Mouse (Mus musculus) hindbrain, embryonic 11.5 days (tissue): ENCODE results near the gene Arhgap6. TPM values are rescaled to one million over a fixed set of nuclear protein-coding genes. Genes with fewer than 3 reads are reported as not detected.

Experiments
- ATAC-seq: fragments of 200-750 bp; cut with Nextera tagmentation; 2 replicates; pipeline ENCODE4 v1.8.0; 2017; ENCODE audit warnings: mild to moderate bottlenecking, moderate TSS enrichment, moderate library complexity; ENCODE audit not compliant: low FRiP score
- DNase-seq: peaks from one replicate; pipeline ENCODE4 v3.0.0-alpha.2; 2015; ENCODE audit warnings: low spot score
- H3K27ac ChIP-seq: fragments of 300-500 bp; sonication (generic); 2 replicates; pipeline ENCODE4 v1.5.1; 2014; ENCODE audit warnings: mild to moderate bottlenecking, low read depth, low read length
- H3K27me3 ChIP-seq: fragments of 300-500 bp; sonication (generic); 2 replicates; pipeline ENCODE4 v1.6.1; 2014; ENCODE audit warnings: mild to moderate bottlenecking, low read length, moderate library complexity, mixed read lengths; ENCODE audit not compliant: control insufficient read depth, insufficient read depth
- H3K36me3 ChIP-seq: fragments of 300-500 bp; sonication (generic); 2 replicates; pipeline ENCODE4 v1.6.1; 2014; ENCODE audit warnings: mild to moderate bottlenecking, low read length, moderate library complexity, mixed read lengths; ENCODE audit not compliant: control insufficient read depth, insufficient read depth
- H3K4me1 ChIP-seq: fragments of 300-500 bp; sonication (generic); replicated peaks from 2 replicates; pipeline ENCODE4 v1.6.1; 2014; ENCODE audit warnings: low read length, mixed read lengths; ENCODE audit not compliant: control insufficient read depth, insufficient read depth
- H3K4me2 ChIP-seq: fragments of 300-500 bp; sonication (generic); replicated peaks from 2 replicates; pipeline ENCODE4 v1.6.1; 2014; ENCODE audit warnings: mild to moderate bottlenecking, low read depth, low read length
- H3K4me3 ChIP-seq: fragments of 300-500 bp; sonication (generic); 2 replicates; pipeline ENCODE4 v1.5.1; 2014; ENCODE audit warnings: low read depth, low read length
- H3K9ac ChIP-seq: fragments of 300-500 bp; sonication (generic); 2 replicates; pipeline ENCODE4 v1.6.1; 2014; ENCODE audit warnings: low read depth, low read length
- H3K9me3 ChIP-seq: fragments of 300-500 bp; sonication (generic); 2 replicates; pipeline ENCODE4 v1.6.1; 2016; ENCODE audit warnings: low read length; ENCODE audit not compliant: control insufficient read depth
- whole genome bisulfite sequencing: fragments of 180-500 bp; shearing (Covaris S2); extraction: QIAGEN DNeasy Blood & Tissue Kit; methylation state at CpG from one replicate; pipeline ENCODE4 v1.1.7; 2014; 5-methylcytosine and 5-hydroxymethylcytosine counted together
- polyA plus RNA-seq: library from polyadenylated mRNA; unstranded; fragments of >200 nt; fragmentation: Nextera tagmentation; extraction: Ambion mirVana; gene quantifications from 2 replicates; pipeline ENCODE4 v1.2.1, GENCODE M21; 2014

Arhgap6 gene
- polyA plus RNA-seq, 1 experiment from 2014 or later, result 1.3 TPM

DNA sequence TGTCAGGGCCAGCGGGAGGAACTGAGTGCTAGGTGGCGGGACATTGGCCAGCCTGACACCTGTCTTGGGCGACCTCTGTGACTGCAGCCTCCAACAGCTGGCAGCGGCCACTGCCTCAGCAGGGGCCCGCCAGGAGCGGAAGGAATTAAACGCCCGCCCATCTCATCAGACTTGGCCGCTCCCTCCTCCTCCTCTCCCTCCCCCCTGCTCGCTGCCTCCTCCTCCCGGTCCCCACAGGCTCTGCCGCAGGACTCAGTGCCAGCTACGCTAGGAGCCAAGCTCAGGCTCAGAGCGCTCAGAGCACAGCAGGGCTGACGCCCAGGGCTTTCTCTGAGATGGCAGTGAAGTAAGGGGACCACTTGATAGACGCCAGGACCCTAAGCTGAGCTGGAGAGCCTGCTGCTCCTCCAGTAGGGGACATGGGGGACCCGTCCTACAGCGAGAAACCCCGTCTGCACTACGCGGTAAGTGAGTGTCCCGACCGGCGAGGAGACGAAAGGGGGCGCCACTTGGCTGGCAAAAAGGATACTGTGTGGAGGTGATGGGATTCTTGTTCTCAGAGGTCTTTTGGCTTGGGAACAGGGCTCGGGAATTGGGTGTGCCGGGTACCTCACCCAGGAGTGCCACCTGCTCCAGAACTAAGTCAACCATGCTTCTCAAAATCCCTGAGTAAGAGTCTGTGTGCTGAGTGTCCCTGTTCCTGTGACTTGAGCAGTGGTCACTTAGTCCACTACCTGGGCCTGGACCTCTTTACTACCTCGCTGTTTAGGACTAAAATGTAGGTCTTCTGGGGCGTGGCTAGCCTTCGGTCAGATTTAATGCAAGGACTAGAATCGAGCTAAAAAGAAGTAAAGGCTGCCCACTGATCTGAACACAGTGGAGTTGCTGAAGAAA lies 241.8 kb downstream of the Arhgap6 start:
- no peaks in the 10 kb centered on the region for H3K36me3 ChIP-seq
- no peaks in the 10 kb centered on the region for H3K9me3 ChIP-seq
- H3K4me1 ChIP-seq, result no peaks in the 10 kb centered on the region
- H3K27ac ChIP-seq, result no peak overlapping the region
- H3K27me3 ChIP-seq, result peaks cover 5% of the 10 kb centered on the region; the same call in 1 of the 2 replicates
- DNase-seq, result peak; percentile 64
- H3K9ac ChIP-seq, result peak overlapping the region; percentile 42; the same call in 1 of the 2 replicates
- peak overlapping the region; percentile 28 for H3K4me3 ChIP-seq
- peak overlapping the region; percentile 57 for H3K4me2 ChIP-seq
- peak; percentile 96 for ATAC-seq
- WGBS, result 21% methylated on average over 26 of the region's 32 CpGs

DNA sequence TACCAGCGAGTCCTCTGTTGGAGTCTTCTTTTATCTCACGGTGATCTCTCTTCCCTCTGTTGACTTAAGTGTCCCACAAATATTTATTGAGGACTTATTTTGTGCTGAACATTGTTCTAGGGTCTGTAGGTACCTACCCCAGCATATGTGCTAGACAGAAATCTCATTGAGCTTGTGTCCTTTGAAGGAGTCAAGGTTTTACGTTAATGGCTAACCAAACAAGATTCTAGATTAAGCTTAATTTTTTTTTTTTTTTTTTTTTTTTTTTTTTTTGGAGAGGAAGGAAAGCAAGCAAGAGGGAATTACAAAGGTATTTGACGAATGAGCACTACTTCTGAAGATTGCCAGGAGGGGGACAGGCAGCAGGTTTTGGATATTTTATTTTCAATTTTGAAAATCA lies 242.5 kb downstream of the Arhgap6 start:
- Histone ChIP-seq H3K9ac (no peak overlapping the region), H3K4me1 (no peaks in the 10 kb centered on the region), H3K4me2 (no peak overlapping the region; the same call in 1 of the 2 replicates), H3K27me3 (peaks cover 5% of the 10 kb centered on the region; the same call in 1 of the 2 replicates), H3K36me3 (no peaks in the 10 kb centered on the region), H3K9me3 (no peaks in the 10 kb centered on the region), H3K27ac (no peak overlapping the region), H3K4me3 (no peak overlapping the region)
- 68% methylated on average over 4 of the region's 4 CpGs for WGBS
- DNase-seq (no peak), ATAC-seq (no peak)

DNA sequence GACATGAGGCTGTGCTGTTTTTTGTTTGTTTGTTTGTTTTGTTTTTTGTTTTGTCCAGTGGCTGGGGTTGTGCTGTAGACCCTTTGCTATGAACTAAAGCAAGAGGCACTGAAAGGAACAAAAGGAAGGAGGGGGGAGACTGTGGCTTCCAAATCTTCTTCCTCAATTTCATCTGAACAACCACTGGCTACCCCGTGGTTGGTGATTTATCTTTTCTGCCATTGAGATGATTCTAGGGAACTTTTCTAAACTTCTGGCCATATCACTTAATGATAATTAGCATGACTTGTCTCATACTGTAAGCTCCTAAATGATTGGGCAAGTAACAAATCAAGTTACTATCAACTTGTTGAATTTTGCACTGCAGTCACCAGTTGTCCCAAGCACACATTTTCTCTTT lies 249.0 kb downstream of the Arhgap6 start:
- DNase-seq, result no peak
- Histone ChIP-seq H3K9me3 (no peaks in the 10 kb centered on the region), H3K4me1 (no peaks in the 10 kb centered on the region), H3K4me2 (no peak overlapping the region), H3K36me3 (no peaks in the 10 kb centered on the region), H3K27ac (no peak overlapping the region), H3K4me3 (no peak overlapping the region), H3K9ac (no peak overlapping the region), H3K27me3 (peaks cover 2% of the 10 kb centered on the region; the same call in 1 of the 2 replicates)
- no peak for ATAC-seq
- WGBS, result 76% methylated on average over 1 of the region's 1 CpGs

GRCm38 (mm10) chrX:169047595-169047994 lies 252.7 kb downstream of the Arhgap6 start:
- DNase-seq (no peak), ATAC-seq (no peak)
- H3K4me1 ChIP-seq, result no peaks in the 10 kb centered on the region
- no peak overlapping the region for H3K4me3 ChIP-seq
- H3K4me2 ChIP-seq, result no peak overlapping the region
- no peak overlapping the region for H3K9ac ChIP-seq
- no peaks in the 10 kb centered on the region for H3K36me3 ChIP-seq
- peaks cover 2% of the 10 kb centered on the region; the same call in 1 of the 2 replicates for H3K27me3 ChIP-seq
- no peaks in the 10 kb centered on the region for H3K9me3 ChIP-seq
- 83% methylated on average over 3 of the region's 3 CpGs for WGBS
- H3K27ac ChIP-seq, result no peak overlapping the region

DNA sequence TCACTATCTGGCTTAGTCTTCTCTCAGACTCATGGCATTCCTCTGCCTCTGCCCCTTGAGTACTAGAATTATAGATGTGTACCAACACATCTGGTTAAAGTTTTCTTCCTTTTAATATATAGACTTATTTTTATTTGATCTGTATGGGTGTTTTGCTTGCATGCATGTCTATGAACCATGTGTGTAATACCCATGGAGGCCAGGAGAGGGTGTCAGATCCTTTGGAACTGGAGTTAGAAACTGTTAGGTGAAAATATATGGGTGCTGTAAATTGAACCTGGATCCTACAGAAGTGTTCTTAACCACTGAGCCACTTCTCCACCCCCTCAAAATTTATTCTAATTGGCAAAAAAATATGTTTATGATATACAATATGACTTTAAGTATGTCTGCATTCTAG lies 254.7 kb downstream of the Arhgap6 start:
- Histone ChIP-seq H3K27ac (no peak overlapping the region), H3K36me3 (no peaks in the 10 kb centered on the region), H3K9me3 (no peaks in the 10 kb centered on the region), H3K27me3 (peaks cover 2% of the 10 kb centered on the region; the same call in 1 of the 2 replicates), H3K4me3 (no peak overlapping the region), H3K4me1 (no peaks in the 10 kb centered on the region), H3K4me2 (no peak overlapping the region), H3K9ac (no peak overlapping the region)
- DNase-seq, result no peak
- no peak for ATAC-seq

- Histone ChIP-seq H3K9ac (no peak overlapping the region), H3K27ac (no peak overlapping the region), H3K4me3 (no peak overlapping the region), H3K4me2 (no peak overlapping the region), H3K9me3 (no peaks in the 10 kb centered on the region), H3K36me3 (no peaks in the 10 kb centered on the region), H3K4me1 (no peaks in the 10 kb centered on the region), H3K27me3 (peaks cover 2% of the 10 kb centered on the region; the same call in 1 of the 2 replicates)
- 46% methylated on average over 5 of the region's 5 CpGs for WGBS
- ATAC-seq (no peak), DNase-seq (no peak)
These were observed 259.1 kb downstream of the Arhgap6 start for GRCm38 (mm10) chrX:169053907-169054476.

GRCm38 (mm10) chrX:169062555-169062954 lies 267.7 kb downstream of the Arhgap6 start:
- Histone ChIP-seq H3K9me3 (no peaks in the 10 kb centered on the region), H3K36me3 (no peaks in the 10 kb centered on the region), H3K4me3 (no peak overlapping the region), H3K4me1 (no peaks in the 10 kb centered on the region), H3K27ac (no peak overlapping the region), H3K27me3 (peaks cover 2% of the 10 kb centered on the region; the same call in 1 of the 2 replicates), H3K4me2 (no peak overlapping the region), H3K9ac (no peak overlapping the region)
- no peak for DNase-seq
- no peak for ATAC-seq

DNA sequence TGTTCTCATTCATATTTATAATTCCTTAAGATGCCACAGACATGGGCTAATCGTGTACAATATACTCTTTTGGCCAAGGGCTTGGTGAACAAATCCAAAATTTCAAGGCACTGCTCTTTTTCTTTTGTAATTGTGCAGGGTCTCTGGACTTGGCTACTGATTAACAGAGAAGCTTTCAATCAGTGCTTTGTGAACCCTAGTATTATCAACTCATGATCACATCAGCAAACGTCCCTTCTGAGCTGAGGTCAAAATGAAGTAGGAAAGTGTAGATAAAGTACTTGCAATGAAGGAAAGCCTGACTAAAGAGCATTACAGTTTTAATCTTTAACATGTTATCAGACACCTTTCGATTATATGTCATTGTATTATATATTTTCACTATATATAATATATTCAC lies 270.4 kb downstream of the Arhgap6 start:
- WGBS, result 60% methylated on average over 3 of the region's 3 CpGs

More for the DNA sequence above, 270.4 kb downstream of the Arhgap6 start:
- Histone ChIP-seq H3K4me1 (no peaks in the 10 kb centered on the region), H3K9me3 (no peaks in the 10 kb centered on the region), H3K27me3 (no peaks in the 10 kb centered on the region; the same call in 1 of the 2 replicates), H3K4me3 (no peak overlapping the region), H3K27ac (no peak overlapping the region), H3K36me3 (no peaks in the 10 kb centered on the region), H3K4me2 (no peak overlapping the region), H3K9ac (no peak overlapping the region)
- DNase-seq (no peak), ATAC-seq (no peak)
